Mouse (Mus musculus) left cerebral cortex, postnatal 4 days (tissue): ENCODE measurements around the gene Acmsd. TPM values are rescaled to one million over a fixed set of nuclear protein-coding genes. Genes with fewer than 3 reads are reported as not detected.
"Not testable (repeated sequence)": the region's sequence is repeated elsewhere in the genome, so short reads cannot be mapped to it uniquely, and the experiment has no call there.

Experiments used
- DNase-seq: peaks from one replicate; pipeline ENCODE4 v3.0.0-alpha.2; 2022
- intact Hi-C: fragments of 180-260 bp; cut with DNase I; formaldehyde crosslinking; loops from one replicate; pipeline ENCODE4 v1.15.1; 2025
- total RNA-seq, 2 experiments: library from RNA; stranded (reverse); gene quantifications; 2 replicates each; pipeline ENCODE4 v1.2.3; 2021

Acmsd gene
- not detected for total RNA-seq

DNA sequence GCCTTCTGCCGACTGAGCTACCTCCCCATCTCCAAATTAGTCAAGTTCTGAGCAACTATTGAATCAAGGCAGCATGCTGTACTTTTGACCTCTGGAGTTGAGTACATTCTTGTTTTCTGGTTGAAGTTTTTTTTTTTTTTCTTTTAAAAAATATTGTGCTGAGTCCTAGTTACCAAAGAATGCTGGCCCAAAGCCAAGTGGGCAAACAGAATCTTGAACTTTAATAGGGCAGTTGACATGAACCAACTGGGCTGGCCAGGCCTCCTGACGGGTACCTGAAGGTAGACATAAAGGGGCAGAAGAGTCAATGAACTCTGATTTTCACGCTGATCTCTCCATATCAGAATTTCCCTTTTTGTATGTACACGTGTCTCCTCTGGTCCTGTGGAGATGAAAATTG lies at the start of gene Acmsd:
Gene Acmsd, plus strand, starts transcription at position 318 of the 400 bp plus-strand sequence.
- DNase-seq, result no peak
- intact Hi-C loops, result no loop called here

DNA sequence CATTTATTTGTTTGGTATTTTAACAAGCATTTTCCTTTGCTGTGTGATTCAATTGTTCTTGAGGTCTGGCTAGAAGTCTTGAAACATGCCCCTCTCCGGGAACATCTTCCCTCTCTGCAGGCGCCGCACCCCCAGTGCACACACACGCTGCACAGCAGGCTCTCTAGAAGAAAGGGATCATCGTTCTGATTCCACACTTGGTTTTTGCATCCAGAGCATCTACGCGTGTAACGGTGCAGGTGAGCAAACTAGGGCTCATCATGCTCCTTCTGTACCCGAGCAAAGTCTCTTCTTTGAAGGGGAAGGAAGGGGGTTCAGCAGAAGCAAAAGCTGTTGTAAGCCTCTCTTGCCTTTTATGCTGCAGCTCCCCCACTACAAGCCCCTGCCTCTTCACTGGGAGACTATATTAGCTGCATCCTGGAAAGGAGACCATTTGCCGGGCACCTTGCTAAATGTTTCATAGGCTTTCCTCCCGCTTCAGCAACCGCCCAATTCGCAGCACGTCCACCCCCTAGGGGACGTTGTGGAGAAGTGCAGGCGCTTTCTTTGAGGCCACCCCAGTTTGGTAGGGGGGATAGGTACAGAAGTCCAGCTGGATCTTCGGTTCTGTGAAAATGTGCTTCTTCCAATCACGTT lies 49.6 kb upstream of the Acmsd start, which contains the start of gene Tmem163:
Gene Tmem163, minus strand, starts transcription at position 51 of the 636 bp plus-strand sequence.
- peak; percentile 53 for DNase-seq
- intact Hi-C loops, result loop anchor here (5.0 kb wide), 1 partner anchor 177 kb away; no protein-coding TSS in a partner anchor

DNA sequence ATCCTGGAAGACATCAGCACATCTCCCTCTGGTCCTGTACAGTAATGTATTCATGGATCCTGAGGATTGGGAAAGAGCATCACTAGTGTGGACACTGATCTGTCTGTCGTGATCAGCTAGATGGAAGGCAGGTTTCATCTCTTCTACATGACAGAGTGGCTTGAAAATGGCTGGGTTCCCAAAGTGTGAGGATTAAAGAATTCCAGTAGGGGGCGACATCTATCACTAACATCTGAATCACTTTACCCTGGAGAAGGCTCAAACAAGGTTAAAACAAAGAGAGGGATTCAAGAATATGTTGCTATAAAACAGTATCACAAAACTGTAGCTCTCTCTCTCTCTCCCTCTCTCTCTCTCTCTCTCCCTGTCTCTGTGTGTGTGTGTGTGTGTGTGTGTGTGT lies 32.7 kb upstream of the Acmsd start:
- intact Hi-C loops, result loop anchor here (2.0 to 10.0 kb wide), 2 partner anchors 54 to 68 kb away; no protein-coding TSS in a partner anchor

DNA sequence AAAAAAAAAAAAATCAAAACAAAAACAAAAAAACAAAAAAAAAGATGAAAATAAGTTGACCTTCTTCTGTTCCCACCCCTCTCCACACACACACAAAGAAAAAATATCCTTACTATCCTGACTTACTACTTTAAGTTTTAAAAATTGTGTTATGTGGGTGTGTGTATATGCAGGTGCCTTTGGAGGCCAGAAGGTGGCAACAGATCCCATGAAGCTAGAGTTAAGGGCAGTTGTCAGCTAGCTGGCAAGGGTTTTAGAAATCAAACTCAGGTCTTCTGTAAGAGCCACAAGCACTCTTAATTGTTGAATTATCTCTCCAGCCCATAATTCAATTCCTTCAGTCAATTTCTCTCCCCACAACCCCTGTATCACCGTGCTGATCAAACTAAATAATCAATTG lies 27.0 kb upstream of the Acmsd start:
- intact Hi-C loops, result no loop called here
- no peak for DNase-seq

More for the DNA sequence above, 32.7 kb upstream of the Acmsd start:
- DNase-seq, result no peak

DNA sequence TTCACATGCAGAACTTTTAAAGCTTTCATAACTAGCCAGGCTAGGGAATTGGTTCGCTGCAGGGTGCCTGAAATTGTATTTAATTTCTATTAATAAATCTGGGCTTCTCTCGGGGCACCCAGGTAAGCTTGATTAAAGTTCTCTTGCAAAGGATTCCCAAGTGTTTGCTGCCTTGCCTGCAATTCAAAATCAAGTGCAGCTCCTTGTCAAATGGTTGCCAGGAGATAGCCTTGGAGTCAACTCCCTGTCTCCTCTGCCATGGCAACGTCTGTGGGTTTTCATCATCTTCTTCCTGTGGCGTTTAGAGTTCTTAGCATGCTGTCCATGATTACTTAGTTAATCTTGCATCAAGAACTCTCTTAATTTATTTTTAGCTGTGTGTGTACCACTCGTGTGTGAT lies 22.9 kb upstream of the Acmsd start:
- intact Hi-C loops, result no loop called here
- no peak for DNase-seq

DNA sequence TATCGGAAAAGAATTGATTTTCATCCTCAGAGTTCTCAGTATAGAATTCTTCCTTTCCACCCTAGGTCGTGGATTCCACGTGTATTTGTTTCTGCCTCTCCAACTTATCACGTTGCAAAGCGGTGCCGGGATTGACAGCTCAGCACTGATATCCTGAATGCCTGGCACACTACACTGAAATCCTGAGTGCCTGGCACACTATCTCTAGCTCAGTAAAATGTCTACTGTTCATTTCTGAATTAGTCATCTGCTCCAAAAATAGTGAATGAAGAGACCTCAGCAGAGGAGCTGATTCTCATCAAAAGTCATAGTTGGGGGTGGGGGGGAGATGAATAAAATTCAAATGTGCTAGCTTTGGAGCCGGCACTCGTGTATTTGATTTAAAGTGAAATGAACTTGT lies 12.8 kb upstream of the Acmsd start:
- DNase-seq, result no peak
- intact Hi-C loops, result no loop called here

DNA sequence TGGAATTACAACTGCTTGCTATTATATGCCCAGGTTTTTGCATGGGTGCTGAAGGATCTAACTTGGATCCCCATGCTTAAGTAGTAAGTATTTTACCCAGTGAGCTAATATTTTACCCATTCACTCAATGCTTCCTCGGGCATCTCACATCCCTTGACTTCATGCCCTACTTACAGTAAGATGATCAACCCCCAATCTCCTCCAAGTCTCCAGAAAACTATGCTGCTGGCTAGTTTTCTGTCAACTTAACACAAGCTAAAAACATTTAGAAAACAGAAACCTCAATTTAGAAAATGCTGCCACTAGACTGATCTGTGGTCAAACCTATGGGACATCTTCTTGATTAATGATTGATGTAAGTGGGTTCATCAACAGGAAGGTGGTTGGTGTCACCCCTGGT lies 10.9 kb upstream of the Acmsd start:
- intact Hi-C loops, result no loop called here
- no peak for DNase-seq

DNA sequence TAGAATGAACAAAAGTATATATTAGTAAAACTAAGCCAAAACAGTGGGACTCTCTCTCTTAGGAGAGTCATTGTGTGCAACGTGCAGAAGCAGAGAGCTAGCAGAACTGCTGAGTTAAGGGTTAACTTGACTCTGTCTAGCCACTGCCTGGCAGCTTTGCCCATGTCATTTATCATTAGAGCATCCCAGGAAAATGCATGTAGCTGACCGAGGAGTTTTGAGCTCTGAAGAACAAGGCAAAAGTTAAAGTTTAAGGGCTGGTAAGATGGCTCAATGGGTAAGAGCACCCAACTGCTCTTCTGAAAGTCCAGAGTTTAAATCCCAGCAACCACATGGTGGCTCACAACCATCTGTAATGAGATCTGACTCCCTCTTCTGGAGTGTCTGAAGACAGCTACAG lies 5.6 kb upstream of the Acmsd start:
- intact Hi-C loops, result no loop called here
- DNase-seq, result no peak

DNA sequence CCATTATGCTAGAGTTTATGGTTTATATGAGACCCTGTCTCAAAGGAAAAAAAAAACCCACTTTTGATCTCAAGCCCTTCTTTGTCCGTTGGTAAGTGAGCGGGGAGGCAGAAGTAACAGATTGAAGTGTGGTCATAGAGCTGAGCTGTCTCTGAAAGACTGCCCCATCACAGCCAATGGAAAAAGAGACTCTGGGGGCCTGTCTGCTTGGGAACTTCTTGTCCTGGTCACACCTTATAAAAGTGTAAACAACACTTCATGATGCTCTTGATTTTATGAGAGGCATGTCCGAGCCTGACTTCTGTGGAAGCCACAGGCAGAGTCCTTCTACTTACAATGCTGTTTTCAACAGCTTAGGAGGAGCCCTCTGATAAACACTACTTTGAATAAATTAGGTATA lies 1.9 kb downstream of the Acmsd start:
- intact Hi-C loops, result no loop called here
- no peak for DNase-seq

DNA sequence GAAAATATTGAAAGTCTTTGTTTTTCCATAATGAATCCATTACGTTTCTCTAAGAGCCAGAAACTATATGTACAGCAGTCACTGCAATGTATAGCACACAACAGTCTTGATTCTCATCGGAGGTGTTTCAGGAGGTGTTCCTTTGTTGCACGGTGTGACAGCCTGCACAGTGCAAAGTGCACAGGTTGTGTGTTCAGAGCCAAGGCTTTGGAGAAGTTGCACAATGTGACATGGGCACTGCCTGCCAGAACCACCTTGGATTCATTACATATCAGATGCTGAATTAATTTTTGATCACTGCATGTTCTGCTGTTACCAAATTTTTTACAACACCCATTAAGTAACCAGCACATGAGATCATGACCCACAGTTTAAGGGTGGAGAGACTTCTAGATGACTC lies 3.2 kb downstream of the Acmsd start:
- DNase-seq, result no peak
- intact Hi-C loops, result no loop called here

DNA sequence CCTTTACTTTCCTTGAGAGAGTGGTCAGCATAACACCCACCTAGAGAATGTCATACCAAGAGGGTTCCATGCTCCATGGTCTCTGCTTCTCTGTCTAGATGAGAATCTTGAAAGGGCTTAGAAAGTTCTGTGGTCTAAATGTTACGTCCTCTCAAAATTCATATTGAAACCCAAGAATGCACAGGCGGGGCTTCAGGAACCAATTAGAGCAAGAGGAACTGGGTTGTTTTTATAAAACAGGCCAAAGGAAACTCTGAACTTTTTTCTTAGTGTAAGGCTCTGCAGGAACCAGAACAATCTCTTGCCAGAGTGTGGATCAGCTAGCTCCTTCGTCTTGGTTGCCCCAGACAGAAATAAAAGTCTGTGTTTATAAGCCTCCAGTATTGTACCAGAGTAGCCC lies 3.6 kb downstream of the Acmsd start:
- DNase-seq, result no peak
- intact Hi-C loops, result no loop called here

DNA sequence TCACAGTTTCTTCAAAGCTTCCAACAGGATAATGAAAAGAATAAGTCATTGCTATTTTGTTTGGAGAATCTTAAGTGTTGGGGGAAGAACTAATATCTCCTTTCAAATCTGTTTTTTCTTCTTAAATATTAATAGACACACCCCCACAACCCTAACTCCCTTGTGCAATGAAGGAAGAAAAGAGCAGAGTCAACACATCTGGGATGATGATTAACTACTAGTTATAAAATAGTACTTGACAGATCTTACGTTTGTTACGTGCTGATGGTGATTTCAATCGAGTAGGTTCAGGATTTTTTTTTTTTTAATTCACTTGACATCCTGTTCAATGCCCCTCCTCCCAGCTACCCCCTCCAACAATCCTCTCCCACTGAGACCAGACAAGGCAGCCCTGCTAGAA lies 6.1 kb downstream of the Acmsd start:
- no peak for DNase-seq
- intact Hi-C loops, result no loop called here

DNA sequence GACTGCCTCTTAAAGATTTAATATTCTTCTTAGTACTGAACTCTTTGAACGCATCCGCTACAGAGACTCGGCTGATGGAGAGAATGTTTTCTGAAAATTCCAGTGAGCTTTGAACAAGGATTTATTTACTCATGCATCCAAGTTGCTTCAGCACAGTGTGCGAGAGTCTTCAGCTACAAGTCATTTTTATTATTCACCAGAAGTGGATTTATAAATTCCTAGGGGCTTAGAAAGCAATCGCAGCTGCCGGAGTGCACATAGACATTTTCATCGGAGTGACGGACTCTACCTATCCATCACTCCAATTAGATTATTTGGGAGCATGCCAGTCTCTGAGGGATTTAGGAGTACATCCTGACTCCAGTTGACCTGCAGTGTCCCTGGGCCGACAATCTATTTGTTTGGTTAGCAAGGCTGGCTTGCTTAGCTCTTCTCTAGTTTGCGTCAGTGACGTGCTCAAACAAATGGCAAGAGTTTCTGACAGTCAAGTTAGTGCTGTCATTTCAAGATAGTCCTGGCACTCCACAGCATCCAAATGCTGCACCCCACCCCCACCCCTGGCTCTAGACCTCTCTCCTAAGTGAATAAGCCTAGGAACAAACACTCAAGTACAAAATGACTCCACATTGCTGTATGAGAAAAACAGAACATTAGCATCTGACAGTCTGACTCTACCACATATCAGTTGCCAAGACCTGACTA lies 21.3 kb downstream of the Acmsd start:
- intact Hi-C loops, result no loop called here
- DNase-seq, result no peak

DNA sequence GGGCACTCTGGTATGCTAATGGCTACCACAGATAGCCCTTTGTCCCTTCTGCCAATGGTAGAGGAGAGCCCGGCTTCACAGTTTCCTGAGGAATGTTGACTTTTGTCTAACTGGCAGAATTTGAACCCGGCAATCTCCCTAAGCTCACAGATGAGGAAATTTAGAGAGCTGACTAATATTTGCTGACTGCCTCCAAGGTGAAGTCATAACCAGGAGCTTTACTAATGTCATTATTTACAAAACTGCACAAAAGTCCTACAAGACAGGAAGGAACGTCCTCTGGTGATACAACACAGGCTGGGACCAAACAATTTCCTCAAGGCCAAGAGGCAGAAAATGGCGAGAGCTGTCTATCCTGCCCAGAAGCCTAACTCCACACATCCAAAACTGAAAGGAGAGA lies 26.6 kb downstream of the Acmsd start:
- intact Hi-C loops, result no loop called here
- DNase-seq, result no peak

DNA sequence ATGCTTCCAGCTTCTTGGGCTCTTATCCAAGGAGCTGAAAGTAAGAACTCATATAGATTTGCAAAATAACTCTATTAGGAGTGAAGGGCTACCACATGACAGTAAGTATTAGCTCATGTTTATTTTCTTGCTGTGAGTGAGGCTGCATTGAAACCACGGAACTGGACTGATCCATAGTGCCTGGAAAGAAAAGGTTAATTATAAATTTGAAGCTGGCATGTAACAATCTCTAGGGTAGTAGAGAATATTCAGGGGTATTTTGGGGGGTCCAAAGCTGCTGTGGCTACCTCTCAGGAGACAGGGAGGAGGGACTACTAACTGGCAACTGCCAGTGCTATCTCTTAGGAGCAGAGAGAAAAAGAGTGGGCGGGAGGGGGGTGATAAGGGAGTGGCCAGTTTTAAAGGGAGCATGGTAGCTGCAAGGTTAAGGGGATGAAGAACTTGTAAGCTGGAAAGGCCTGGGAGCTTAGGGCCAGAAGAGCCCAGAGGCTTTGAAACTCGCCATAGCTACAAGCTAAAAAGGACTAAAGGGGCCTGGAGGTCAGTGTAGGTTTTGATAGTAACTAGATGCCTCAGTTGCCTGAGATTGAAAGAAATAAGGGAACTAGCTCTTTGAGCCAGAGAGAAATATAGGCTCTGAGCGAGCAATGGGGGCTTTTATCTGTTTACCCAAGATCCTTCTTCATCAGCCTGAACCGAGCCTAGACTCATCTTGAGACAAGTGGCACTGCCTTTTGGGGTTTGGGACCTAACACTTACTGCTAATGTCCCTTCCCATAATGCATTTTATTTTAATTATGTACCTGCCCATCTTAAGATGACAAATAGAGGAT lies 27.3 kb downstream of the Acmsd start:
- DNase-seq, result no peak
- intact Hi-C loops, result no loop called here

DNA sequence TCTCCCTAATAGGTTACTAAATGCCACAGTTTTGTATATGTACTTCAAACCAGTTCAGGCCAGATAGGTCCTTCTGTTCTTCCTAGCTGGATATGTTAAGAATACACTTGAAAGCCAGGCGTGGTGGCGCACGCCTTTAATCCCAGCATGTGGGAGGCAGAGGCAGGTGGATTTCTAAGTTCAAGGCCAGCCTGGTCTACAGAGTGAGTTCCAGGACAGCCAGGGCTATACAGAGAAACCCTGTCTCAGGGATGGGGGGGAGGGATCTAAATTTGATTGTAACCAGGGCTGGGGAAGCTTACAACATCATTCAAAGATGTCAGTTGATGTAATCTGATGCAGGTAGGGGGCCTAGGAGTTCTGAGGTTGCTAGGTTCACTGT lies 27.9 kb downstream of the Acmsd start:
- DNase-seq, intact Hi-C loops: not testable (repeated sequence)

DNA sequence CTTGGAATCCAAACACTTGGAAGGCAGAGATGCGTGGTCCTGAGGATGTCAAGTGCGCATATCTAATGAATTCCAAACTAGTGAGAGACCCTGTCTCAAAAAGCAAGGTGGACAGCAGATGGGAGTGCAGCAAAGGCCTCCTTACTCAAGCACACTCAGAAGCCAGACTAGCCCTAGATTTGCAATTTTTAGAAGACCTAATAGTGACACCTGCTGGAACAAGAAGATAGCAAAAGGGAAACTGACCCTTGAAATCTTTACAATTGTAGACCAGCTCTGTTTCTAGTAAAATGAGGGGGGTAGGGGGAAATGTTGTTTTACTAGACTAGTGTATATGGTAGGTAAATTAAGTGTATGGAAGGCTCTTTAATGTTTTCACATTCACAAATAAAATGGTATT lies 36.3 kb downstream of the Acmsd start:
- intact Hi-C loops, result loop anchor here (2.0 to 10.0 kb wide), 2 partner anchors 71 to 265 kb away; no protein-coding TSS in a partner anchor

DNA sequence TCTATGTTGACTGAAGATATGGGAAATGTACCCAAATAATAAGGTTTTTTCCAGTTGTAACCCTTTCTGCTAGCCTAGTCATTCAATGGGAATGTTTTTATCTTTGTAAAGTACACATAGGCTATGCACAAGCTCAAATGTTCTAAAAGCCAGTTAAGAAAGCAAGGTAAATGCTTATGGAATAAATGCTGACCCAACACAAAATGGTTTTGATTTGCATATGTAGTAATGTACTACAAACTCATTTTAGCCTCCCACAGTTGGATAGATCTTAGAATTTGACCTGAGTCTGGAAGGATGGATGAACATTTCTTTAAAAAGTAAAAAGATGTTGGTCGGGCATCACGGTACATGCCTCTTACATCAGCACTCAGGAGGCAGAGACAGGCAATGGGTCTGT lies 37.5 kb downstream of the Acmsd start:
- DNase-seq, result no peak
- intact Hi-C loops, result loop anchor here (10.0 kb wide), 1 partner anchor 72 kb away; no protein-coding TSS in a partner anchor

More for the DNA sequence above, 36.3 kb downstream of the Acmsd start:
- no peak for DNase-seq

DNA sequence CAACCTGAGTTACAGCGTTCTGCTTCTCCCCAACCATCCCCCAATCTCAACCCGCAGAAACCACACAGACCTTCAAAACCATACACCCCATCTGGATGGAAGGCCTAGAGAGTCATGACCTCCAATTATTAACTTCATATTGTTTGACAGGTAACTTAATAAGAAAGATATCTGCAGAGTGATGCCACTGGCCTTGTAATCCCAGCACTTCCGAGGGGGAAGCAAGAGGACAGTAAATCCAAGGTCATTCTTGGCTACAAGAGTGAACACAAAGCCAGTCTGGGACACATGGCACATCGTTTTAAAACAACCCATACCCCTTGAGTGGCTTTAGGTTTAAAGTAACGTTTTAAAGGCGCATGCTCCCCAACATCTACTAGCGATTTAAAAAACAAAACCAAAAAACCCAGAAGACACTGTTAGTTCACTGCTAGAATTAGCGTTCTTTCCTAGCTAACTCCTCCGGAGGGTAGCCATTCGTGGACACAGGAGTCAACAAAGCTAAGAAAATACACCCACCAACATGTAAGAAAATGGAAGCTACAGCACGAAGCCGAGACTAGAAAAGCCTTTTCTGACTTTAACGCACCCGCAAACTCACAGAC lies 44.1 kb downstream of the Acmsd start:
- intact Hi-C loops, result no loop called here
- DNase-seq, result no peak

DNA sequence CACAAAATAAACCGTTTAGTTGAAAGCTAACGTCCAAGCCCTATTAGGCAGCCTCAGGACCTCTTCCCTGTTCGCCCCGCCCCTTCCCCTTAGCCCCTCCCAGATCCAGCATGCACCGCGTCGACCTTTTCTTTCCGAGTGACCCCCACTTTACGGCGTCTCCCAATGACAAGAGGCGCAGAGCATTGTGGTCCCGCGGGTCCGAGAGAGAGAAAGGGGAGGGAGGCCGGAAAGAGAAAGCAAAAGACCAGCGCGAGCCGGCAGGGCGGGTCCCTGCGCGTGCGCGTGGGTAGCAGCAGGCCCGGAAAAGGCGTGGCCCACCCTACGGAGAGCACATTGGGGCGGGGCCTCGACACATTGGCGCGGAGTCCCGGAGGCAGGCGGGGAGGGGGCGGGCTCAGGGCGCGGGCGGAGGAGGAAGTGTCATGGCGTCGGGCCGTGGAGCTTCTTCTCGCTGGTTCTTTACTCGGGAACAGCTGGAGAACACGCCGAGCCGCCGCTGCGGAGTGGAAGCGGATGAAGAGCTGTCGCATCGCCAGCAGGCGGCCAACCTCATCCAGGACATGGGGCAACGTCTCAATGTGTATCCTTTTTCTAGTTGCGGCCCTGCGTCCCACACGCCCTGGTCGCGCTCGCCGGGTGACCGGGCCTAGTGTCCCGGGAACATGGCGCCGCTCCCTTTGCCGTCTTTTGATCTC lies 44.7 kb downstream of the Acmsd start, which contains the start of gene Ccnt2:
Gene Ccnt2, plus strand, starts transcription at position 362 of the 698 bp plus-strand sequence.
- DNase-seq, result peak; percentile 99
- intact Hi-C loops, result no loop called here
